Mouse (Mus musculus) gastrocnemius, adult 18-20 months (tissue): ENCODE data around the gene Ly6g6d. TPM values are rescaled to one million over a fixed set of nuclear protein-coding genes. Genes with fewer than 3 reads are reported as not detected.

ENCODE experiments used
- DNase-seq: peaks from one replicate; pipeline ENCODE4 v3.0.0; 2021; ENCODE audit warnings: low spot score
- total RNA-seq, 2 experiments: library from RNA; stranded (reverse); gene quantifications; 2 replicates each; pipeline ENCODE4 v1.2.3; 2021

Gene Ly6g6d
- total RNA-seq, 2 experiments from 2014 or later = 3.0 TPM; not detected in 1

DNA sequence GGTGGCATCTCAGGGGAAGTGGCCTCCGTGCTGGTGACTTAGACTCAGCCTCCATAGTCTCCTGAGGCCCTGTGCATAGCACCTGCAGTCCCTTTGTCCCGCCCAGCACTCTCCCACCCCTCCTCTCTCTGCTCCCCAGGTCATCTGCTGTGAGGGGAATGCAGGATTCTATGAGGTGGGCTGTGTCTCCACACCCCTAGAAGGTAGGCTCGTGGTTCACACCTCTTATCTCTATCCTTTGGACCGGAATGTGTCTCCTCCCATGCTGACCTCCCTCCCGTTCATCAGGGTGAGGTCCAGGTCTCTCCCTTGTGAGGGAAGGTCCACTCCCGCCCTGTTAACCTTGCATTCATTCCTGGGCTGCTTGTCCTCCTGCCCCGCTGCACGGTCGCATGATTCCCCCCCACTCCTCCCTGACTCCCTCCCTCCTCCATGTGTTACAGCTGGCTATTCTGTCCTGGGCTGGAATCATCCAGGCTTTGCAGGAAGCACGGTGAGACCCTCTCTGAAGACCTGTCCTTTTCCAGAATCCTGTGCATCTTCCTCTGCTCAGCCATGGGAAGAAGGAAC lies 22.4 kb upstream of the Ly6g6d start:
- no peak for DNase-seq

DNA sequence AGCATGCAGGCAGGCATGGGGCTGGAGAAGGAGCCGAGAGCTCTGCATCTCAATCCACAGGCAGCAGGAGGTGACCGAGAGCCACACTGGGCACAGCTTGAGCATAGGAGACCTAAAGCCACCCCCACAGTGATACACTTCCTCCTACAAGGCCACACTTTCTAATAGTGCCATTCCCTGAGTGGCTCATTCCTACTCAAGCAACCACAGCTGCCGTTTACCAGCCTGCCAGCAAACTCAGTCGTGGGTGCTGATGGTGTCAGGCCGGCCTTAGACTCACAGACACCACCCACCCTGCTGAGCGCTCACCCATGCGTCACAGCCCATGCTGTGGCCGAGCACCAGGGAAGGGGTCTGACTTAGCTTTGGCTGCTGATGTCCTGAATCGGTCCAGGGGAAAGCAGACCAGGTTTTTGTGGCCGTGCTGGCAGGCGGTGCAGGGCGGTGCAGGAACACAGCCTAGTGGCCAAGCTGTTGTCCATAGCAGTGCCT lies 19.3 kb upstream of the Ly6g6d start:
- no peak for DNase-seq

DNA sequence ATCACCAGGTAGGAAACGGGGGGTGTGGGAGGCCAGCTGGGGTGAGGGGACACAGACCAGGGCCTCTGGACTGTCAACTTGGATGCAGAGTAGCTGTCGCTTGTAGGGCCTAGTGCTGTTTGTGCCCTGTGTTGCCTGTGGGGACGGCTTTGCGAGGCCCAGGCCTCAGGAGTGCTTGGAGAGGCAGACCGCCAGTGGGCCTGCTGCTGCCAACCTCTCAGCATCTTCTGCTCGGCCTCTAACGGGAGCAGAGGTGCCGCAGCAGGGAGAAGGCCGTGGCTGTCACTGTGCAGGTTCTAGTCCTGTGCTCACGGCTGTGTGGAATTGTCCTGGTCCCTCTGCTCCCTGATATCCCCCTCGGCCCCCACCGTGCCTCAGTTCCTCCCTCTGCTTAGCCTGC lies 18.7 kb upstream of the Ly6g6d start:
- DNase-seq = no peak

DNA sequence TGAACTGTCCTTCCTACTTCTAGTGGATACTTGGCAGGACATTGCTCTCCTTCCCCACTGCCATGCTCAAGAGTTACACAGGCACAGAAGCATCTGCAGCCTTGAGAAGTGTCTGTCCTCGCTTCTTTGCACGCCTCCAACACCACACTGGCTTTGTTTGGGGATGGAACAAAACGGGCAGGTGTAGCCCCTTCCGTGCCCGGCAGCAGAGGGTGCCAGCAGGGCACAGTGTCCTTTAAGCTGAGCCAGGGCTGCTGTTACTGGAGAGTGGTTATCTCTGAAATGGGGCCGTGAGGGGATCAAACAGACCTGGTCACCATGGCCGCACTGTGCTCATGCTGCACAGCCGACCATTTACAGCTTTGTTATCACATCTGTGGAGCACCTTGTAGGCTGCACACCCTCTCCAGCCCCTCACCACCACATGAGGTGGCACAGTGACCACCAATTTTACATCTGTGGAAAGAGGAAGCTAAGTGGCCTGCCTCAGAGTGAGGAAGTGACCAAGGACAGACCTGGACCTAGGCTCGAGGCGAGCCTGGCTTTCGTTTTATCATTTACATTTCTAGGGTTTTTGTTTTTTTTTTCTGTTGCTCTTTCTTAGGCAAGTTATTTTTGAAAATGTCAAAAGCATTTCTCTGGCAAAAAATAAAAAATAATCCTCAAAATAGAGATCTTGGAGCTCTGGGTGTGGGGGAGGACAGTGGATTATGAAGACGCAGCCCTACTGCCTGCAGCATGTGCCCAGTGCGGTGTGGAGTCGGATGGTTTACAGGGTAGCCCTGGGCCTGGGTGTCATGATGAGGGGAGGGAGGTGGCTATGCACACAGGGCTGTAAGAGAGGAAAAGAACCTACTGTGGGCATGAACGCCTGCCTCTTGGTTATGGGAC lies 16.9 kb upstream of the Ly6g6d start:
- DNase-seq = no peak

DNA sequence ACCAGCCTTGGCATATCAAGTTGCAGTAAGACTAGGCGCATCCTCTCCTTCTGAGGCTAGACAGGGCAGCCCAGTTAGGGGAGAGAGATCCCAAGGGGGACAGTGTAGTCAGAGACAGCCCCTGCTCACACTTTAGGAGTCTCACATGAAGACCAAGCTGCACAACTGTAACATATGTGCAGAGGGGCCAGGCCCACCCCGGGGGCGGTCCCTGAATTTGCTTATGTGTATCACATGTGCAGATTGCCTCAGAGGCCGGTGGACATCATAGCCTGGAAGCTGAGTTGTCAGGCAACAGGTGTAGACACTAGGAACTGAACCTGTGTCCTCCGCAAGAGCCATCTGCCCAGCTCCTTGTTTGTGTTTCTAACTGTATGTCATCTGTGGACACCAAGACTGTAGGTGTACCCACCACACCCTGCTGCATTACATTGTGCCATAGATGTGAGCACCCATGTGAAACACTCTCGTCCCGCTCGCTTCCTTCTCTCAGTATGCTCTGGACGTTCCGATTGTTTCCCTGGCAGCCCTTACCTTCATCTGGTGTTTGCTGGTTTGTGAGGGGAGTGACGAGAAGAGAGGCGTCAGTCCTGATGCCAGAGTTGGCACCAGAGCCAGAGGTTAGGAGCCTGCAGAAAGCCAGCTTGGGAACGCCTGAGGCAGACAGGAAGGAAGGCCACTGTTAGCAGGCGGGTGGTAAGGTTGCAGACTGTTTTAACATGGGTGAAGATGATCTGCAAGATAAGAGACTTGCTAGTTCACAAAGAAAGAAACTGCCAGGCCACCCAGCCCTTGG lies 14.7 kb upstream of the Ly6g6d start:
- DNase-seq = no peak

DNA sequence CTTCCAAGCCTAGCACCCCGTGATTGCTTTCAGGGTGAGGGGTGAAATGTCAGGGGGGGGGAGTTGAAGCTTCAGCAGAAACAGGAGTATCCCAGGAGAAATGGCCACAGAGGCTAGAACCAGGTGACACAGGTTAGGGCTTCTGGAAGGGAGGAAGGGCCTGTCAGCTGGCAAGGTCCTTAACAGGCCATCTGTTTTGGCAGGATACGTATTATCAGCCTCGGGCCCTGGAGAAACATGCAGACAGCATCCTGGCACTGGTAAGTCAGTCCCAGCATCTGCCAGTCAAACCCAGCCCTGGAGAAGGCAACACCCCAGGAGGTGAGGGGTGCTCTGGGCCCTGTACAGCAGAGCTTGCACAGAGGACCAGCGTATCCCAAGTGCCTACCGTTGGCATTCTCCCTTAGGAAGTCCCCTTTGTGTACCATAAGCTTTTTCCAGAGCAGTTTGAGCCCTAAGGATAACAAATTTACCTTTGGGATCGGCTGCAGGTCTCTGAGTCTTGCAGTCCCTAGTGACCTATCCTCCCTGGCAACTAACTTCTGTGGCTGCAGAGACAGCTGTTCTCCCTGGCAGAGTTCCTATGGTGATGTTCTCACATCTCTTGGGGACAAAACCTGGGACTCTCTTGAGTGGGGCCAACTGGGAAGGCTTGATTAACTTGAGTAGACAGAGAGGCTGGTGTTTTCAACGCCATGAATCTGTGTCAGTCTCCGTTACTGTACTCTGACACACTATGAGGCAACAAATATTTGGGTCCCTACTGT lies 12.5 kb upstream of the Ly6g6d start:
- peak; percentile 69 for DNase-seq

DNA sequence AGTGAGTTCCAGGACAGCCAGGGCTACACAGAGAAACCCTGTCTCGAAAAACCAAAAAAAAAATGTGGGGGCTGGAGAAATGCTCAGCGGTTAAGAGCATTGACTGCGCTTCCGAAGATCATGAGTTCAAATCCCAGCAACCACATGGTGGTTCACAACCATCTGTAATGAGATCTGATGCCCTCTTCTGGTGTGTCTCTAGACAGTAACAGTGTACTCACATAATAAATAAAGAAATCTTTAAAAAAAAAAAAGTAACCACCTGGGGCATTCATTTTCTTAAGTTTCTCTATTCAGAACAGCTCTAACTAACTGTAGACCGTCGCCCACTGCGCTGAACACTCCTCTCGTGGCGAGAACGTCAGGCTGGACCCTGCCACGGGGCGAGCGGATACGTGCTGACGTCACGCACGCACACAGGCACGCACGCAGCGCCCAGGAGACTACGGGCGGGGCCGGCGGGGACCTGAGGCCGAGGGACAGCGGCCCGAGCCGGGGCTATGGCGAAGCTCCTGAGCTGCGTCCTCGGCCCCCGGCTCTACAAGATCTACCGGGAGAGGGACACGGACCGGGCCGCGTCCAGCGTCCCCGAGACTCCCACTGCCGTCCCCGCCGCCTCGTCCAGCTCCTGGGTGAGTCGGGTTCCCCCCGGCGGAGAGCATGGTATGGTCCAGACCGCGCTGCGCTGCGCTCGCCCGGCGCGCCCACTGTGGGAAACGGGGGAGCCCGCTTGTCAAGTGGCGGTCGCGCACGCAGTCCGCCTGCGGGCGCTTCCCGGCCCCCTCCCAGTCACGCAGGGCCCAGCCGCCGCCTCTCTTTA lies 11.2 kb upstream of the Ly6g6d start, which contains the start of gene Abhd16a:
Gene Abhd16a, plus strand, starts transcription at position 439 of the 820 bp plus-strand sequence.
- peak; percentile 94 for DNase-seq

DNA sequence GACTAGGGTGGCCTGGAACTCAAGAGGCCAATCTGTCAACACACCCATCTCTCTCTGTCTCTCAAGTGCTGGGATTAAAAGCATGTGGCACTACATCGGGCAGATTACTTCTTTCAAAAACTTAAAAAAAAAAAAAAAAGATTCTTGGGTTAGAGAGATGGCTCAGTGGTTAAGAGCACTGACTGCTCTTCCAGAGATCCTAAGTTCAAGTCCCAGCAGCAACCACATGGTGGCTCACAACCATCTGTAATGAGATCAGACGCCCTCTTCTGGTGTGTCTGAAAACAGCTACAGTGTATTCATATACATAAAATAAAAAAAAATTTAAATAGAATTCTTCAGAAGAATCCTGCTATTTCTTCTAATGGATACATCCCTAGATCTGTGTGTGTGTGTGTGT lies 10.3 kb upstream of the Ly6g6d start:
- DNase-seq = no peak

DNA sequence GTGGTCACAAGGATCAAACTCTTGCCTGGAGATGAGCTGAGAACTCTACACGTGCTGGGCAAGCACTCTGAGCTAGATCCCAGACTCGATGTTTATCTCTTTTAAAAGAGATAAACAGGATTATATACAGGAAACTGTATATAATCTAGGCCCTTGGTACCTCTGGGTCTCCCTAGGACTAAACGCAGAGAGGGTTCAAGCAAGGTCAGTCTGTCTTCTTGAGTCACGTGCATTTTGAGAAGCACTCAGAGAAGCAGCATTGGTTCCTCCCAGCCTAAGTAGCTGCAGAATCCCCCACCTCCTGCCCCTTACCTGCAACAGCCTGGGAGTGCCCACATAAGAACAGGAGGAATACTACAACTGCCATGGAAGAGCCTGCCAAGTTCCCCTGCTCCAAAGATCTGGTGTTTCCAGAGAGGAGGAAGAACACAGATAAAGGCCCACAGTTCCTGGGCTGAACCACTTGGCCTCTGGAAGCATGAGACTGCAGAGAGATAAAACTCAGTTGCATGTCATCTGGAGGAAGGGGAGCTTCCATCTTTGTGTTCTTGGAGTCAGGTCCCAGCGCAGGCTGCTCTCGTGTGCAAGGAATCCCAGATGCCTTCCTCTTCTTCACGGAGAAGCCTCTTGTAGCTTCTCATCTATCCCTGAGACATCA lies 7.5 kb upstream of the Ly6g6d start, which contains the start of gene Ly6g6f:
Gene Ly6g6f, minus strand, starts transcription at position 403 of the 658 bp plus-strand sequence.
- no peak for DNase-seq

DNA sequence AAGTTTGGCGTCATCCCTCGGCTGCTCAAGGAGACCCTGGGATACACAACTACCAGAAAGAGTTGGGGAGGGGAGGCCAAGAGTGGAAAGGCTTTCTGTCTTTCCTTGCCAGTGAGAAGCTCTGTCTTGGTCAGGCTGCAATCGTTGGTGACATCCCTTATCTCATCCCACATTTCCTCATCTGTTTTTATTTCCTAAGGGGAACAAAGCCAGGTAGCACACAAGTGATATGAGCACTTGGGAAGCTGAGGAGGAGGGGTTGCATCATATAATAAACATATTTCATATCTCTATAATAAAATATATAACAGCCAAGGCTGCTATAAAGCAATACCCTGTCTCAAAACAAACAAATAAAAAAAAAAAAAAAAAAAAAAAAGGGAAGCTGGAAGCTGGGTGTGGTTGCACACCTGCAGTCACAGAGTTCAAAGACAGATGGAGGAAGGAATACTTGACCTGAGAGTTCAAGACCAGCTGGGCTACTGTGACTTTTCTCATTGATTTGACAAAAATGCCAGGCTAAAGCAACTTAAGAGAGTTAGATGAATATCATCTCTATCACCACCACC lies 6.1 kb upstream of the Ly6g6d start:
- no peak for DNase-seq

DNA sequence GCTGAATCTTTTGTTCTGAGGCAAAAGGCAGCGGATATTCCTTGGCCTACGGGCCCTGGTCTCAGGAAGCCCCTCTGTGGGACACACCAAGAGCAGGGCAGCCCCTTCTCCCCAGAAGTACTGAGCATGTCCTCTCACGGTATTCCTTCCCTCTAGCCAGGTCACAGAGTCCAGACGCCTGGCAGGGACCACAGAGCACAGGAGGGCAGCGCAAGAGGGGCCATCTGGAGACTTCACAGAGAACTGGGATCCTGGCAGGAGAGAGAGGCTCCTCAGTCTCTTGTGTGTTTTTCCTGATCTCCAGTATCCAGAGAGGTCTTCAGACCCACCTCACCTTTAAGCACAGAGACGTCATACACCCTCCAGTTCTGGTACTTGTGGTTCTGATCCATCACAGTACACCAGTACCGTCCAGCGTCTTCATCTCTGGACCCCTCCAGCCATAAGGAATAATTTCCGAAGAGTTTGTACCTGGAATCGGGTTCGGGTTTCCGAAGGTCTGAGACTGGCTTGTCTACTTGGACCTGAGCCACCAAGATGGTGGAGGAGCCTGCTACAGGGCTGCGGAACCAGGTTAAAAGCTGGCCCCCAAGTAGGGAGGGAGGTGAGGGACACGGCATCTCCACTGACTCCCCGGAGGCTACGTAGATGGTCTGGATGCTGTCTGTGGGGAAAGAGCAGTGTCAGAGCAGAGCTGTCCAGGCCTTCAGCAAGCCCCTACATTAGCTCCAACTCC lies 5.1 kb upstream of the Ly6g6d start:
- DNase-seq = no peak

DNA sequence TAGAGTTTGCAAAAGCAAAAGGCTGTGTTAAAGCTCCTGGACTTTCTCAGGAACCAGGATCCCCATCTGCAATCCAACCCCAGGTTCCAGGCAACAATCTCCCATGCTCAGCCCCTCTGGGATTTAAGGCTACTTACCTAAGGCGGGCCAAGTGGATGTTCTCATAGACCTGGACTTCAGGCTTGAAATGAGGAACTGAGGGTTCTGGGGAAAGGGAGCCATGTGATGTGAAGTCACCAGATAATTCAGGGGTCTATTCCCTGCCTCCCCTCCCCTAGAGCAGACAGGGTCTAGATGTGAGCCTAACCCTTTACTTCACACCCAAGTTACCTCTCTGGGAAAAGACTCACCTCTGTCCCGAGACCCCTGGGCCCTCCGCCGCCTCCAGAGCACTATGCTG lies 2.8 kb upstream of the Ly6g6d start:
- DNase-seq = no peak

DNA sequence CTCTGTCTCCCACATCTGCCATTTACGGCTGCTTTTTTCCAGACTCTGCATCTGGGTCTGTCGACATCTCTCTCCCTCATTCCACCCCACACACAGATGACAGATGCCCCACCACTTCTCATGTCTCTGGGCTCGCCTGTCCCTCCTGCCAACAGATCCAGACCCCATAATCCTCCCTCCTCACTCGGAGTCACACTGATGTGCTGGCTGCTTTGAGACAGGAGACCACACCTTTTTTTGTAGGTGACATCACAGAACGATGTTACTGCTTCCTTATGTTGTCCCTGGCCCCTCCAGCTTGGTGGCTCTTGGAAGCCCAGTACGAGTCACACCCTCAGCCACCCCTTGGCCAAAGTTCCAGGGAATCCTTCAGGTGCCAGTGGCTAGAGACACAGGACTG lies 2.4 kb upstream of the Ly6g6d start:
- no peak for DNase-seq

DNA sequence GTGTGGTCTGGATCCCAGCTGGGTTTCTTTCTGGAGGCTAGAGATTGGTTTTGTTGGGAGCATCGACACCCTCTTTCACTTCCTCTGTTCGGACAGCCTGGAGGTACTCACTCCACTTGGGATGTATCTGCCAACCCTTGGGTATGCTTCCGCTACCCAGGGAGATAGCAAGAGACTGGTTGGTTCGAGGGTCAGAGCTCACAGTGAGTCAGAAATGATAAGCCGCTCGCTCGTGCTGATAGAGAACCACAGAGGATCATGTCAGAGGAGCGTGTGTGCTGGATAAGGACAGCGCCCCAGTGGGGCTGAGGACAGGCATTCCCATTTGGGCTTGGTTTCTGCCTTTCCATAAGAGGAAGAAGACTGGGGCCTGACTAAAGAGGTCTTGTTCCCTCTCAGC lies 1.9 kb upstream of the Ly6g6d start:
- no peak for DNase-seq

DNA sequence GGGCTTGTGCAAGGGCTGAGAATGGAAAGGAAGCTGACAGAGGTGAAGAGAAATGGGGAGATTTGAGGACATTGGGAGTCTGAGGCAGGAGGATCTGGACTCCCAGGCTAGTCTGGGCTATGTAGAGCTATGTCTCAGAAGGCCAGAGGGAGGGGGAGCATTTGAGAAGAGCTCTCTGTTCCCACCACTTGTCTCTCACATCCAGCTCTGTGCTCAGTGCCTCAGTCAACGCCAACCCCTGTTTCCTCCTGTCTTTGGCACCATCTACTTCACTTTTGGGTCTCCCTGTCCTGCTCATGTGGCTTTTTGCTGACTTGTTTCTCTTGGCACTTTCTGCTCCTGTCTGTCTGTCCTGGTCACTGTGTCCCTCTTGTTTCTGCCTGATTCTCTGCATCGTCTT lies 580 bp downstream of the Ly6g6d start:
- DNase-seq = no peak

DNA sequence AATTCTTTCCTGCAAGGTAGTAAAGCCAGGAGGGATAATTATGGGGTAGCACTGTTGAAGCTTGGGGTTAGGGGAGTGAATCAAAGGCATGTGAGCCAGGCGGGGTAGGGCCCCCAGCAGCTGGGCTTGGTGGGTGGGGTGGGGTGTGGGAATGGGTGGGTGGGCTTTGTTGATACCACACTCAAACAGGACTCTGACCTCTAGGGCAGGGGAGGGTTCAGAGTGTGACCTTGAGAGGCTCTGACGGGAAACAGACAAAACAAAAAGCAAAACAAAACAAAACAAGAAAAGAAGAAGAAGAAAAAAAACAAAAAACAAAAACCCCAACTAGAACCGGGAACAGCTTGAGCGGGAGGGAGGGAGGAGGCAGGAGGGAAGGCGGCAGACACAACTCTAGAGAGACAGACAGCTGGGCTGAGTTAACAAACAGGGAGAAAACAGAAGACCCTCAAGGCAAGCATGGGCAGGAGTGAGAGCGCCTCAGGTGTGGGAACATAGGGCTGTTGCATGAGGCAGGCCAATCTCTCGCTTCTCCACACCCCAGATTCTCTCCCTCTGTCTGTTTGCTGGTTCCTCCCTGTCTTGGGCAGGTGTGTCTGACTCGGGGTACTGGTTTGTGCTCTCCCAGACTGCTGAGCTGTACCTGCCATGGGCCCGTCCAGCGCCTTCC lies 1.2 kb downstream of the Ly6g6d start, which contains the start of gene Ly6g6e:
Gene Ly6g6e, plus strand, starts transcription at position 396 of the 670 bp plus-strand sequence.
- no peak for DNase-seq

DNA sequence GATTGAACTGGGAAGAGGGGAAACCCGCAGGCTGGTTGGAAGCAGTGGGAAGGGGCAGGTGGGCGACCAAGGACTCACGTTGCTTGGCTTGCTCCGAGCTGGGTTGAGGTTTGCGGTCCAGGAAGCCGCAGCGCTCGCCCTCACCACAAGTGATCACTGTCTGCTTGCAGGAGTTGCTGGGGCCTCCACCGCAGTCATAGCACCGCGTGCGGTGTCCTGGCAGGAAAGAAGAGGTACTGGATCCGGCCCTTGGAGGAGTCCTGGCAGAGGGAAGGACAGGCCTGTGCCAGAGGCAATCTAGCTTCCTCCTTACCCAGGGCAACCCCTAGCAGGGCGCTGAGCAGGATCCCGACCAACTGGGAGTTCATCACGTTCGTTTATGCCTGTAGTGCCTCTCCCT lies 3.8 kb downstream of the Ly6g6d start:
- no peak for DNase-seq

DNA sequence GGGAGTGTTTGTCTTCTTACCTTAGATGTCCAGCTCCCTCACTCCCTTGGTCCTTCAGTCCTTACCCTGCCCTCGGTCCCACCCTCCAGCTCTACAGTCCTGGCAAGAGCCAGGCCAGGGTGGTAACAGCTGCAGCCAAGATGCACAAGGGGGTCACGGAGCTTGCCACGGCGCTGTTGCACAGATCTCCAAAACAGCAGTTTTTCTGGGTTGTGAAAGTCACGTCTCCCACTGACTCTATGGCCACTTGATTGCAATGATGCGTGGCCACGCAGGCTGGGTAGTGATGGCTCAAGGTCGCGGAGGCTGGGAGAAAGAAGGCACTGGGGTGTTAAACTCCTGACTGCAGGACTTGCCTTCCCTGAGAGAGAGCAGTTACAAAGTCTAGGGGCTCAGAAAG lies 6.4 kb downstream of the Ly6g6d start:
- DNase-seq = no peak
